Mouse (Mus musculus) left cerebral cortex, adult 11 months (tissue): ENCODE measurements around the gene Bach2.
A peak's percentile ranks its signal among the peaks of the same experiment; 100 is the strongest.

Experiments
- DNase-seq: peaks from one replicate; pipeline ENCODE4 v3.0.0; 2022; ENCODE audit warnings: low spot score

Bach2 gene

GRCm38 (mm10) chr4:32428738-32429137, 190.1 kb downstream of the Bach2 start:
- no peak for DNase-seq

DNA sequence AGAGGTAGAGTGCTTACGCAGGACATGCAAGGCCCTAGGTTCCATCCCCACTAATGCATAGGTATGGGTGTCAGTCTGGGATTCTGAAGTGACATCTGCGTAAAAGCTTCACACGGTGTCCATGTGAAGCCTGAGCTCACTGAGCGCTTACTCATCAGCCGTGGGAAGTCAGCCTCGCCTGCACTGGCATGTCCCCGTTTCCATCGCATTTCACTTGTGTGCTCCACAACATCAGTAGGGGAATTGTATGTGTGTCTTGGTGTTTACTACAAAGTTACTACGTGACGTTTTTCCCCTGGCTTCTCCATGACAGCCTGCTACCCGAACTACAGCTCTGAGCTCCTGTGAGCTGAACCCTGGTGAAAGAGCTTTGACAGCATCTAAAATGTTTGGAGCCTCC, 191.5 kb downstream of the Bach2 start:
- no peak for DNase-seq

DNA sequence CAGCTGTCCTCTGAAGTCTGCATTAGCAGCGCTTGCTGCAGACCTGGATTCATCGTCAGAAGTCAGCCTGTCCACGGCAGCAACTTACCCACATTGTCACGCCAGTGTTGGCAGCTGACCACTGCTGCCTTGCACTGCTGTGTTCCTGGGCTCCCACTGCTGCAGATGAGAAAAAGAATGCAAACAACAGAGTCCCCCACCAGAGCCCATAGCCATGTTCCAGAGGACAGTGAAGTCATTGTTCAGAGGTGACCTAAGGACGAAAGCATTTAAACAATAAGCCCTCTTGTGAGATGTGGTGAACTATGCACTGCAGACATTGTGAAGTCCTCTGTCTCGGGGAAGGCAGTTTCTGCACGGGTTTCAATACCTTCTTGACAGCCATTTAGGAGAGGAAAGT, 192.4 kb downstream of the Bach2 start:
- DNase-seq: peak; percentile 53

DNA sequence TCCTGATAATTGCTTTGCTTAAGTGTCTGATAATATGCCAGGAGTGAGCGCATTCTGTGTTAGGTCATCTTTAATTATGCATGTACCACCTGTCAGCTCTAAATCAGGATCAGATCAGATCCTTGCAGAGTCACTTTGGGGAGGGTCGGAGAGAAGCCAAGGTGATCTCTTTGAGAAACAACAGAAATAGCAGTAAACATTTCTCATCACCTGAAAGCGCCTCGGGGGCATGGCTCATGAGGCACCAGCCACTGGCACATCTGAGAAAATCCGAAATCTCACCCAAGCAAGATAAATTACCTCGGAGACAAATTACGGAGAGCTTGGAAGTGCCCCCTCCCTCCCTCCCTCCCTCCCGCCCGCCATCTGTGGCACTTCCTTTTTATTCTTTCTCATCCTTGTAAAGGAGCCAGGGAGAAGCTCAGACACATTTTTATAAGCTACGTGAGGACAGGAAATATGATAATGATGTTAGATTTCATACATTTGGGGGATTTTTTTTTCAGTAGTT, 193.7 kb downstream of the Bach2 start:
- no peak for DNase-seq

- no peak for DNase-seq
Observed at GRCm38 (mm10) chr4:32432945-32433344, 194.3 kb downstream of the Bach2 start.

DNA sequence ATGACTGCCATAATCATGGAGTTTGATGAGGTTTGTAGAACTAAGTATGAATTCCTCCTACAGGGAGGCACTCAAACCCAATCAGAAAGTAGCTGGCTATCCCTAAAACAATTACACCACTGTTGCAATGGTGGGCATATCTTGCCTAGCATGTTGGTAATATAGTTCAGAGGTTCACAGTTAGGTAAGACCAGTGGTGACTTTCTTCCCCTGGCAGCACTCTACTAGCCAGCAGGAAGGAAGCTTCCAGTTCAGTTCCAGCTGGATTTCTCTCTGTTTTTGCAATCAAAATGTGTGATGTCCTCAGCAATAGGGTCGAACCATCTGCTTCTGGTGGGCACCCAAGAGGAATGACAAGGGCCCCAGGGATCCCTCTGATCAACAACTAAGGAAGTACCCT, 196.0 kb downstream of the Bach2 start:
- no peak for DNase-seq

GRCm38 (mm10) chr4:32439974-32440739, 201.6 kb downstream of the Bach2 start:
- DNase-seq: no peak

DNA sequence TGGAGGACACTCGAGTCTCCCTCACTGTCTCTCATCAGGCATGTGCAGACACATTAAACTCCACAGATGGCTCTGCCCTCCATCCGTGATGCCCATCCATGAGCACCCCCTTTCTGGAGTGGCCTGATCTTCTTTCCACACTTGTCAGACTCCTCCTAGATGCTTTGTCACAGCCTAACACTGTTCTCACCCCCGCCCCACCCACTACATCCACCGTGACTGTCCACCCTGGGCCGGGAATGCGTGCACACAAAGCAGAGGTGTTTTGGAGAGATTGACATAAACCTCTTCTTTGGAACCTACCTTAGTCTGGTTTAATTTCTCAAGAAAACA, 202.1 kb downstream of the Bach2 start:
- no peak for DNase-seq

DNA sequence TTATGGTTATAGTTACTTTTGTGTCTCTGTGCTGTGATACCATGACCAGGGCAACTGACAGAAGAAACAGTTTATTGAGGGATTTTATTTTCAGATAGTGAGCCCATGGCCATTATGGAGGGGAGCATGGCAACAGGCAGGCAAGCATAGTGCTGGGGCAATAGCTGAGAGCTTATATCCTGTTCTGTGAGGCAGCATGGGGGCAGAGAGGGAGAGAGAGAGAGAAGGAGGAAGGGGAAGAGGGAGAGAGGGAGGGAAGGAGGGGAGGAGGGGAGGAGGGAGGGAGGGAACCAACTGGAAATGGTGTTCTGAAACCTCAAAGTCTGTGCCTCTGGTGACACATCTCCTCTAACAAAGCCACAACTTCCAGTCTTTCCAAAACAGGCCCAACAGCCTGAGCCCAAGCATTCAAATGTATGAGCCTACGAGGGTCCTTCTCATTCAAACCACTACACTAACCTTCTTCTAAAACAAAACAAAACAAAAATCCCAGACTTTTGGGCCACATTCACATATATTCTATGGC, 206.1 kb downstream of the Bach2 start:
- no peak for DNase-seq

DNA sequence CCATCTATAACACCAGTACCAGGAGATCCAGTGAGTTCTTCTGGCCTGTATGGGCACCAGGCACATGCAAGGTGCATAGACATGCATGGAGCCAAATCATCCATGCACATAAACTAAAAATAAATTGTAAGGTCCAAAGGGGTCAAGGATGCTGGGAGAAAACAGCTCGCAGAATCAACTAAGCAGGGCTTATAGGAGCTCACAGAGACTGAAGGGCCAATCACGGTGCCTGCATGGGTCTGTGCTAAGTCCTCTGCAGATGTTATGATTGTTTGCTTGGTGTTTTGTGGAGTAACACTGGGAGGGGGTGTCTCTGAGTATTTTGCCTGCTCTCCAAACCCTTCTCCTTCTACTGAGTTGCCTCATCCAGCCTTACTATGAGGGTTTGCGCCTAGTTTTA, 209.2 kb downstream of the Bach2 start:
- no peak for DNase-seq

DNA sequence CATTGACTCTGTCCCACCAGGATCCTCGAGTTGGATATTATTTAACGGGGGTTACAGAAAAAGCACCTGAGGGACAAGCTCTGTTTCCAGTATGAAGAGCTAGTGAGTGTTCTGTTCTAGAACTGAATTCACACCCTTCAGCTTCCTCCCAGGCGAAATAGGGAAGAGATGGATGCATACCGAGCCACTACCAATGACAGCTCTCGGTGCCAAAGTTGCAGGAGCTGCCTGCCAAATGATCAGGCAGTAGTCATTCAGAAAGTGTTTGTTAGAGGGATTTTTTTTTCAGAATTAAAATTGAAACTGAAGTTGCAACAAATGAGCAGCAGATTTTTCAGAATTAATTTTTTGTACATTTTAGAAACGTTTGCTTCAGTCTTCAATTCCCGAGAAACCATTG, 223.4 kb downstream of the Bach2 start:
- no peak for DNase-seq

DNA sequence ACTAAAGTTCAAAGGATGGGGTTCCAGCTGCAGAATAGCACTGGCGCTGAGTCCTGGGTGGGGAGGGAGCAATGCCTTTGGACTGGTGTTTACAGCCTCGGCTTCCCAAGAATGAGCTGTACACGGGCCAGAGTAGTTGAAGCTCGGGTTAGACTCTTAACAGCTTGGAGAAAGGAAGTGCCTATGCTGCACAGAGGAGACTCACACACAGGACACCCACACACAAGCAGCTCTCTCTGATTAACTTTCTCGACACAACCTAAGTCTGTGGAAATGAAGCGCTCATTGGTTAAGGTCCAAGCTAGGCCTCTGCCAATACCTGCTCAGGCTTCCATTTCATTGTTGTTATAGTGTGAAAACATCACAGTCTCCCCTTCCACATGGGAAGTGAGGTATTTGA, 224.5 kb downstream of the Bach2 start:
- no peak for DNase-seq

DNA sequence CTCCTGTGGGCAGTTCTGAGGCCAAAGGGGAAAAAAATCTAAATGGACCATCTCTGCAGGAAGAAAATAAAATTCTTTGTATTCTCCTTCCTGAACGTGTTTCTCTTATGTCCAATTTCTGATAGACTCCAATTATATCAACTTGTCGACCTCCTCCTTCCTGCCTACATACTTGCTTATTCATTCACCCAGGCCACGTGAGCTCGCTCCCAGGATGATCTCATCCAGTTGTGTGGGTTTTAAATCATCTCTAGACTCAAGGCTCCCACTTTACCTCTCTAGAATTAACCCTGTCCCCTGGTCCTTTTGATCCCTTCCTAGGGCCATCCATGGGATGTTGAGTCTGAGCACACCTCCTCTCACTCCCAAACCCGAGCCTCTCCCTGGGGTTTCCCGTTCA, 225.9 kb downstream of the Bach2 start:
- no peak for DNase-seq

DNA sequence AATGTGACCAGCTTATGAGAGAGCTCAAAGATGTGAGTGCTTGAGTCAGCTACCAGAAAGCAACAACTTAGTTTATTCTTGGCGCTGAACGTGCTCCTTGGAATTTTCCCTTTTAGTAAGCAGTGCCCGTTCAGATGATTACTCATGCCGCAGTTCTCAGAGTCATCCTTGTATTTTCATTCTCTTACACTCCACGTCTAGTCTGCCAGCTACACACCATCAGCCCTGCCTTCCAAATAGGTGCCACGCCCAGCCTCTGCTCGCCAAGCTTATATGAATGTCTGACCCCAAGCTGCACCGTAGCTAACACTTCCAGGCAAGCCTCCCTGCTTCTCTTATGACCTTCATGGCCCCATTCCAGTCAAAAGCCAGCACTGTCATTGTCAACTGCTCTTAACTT, 227.4 kb downstream of the Bach2 start:
- DNase-seq: no peak

- DNase-seq: no peak
Observed at GRCm38 (mm10) chr4:32477977-32478660, 239.5 kb downstream of the Bach2 start.

DNA sequence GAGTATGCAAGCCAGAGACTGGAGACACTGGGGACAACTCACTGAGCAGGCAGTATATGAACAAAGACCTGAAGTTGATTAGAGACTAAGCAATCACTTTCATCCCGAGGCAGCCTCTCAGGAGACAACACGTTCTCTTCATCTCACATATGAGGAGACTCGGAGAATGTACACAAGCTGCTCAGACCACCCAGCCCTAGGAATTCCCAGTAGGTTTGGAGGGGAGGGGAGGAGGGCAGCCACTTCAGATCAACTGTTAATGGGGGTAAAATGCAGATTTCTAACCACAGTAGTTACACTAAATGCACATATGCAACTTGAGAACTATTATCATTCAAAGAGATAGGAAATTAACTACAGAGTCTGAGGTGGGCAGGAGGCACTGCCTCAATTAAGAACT, 240.6 kb downstream of the Bach2 start:
- DNase-seq: no peak

DNA sequence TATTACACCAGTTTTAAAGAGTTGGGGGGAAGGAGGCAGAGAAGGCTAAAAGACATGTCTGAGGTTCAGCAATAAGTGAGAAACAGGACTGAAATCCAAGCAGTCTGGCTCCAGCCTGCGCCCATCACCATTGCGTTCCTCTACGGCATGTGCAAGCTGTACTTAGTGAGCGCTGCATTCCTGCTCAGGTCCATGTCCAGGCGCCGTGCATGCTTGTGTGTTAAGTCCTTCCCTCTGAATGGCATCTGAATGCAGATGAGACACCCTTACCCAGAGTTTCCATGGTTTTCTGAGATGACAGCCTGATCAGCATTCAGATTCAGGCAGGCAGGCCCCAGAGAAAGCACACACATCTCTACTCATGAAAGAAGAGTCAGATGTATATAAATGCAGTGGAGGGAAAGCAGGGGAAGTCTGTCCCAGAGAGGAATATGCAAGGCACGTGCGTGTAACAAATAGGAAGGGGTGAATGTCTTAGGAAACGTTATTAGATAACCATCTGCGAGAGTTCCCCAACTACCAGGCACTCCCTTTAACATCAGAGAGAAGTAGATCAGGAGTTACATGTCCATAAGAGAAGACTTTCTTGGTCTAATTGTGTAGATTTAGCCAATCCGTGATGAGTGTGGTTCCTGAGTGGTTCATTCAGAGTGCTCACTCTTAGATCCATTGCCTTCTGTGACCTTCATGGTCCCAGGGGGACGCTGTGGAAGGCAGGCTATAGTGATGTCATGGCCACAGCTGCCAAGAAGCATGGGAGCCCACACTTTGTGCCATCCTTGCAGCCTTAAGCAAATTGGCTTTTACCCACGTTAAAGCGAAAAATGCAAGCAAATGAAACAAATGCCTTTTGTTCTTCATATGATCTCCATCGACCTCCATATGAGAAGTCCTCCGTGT, 241.4 kb downstream of the Bach2 start:
- no peak for DNase-seq

GRCm38 (mm10) chr4:32481366-32482055, 242.9 kb downstream of the Bach2 start:
- DNase-seq: no peak

GRCm38 (mm10) chr4:32482138-32482537, 243.5 kb downstream of the Bach2 start:
- no peak for DNase-seq

DNA sequence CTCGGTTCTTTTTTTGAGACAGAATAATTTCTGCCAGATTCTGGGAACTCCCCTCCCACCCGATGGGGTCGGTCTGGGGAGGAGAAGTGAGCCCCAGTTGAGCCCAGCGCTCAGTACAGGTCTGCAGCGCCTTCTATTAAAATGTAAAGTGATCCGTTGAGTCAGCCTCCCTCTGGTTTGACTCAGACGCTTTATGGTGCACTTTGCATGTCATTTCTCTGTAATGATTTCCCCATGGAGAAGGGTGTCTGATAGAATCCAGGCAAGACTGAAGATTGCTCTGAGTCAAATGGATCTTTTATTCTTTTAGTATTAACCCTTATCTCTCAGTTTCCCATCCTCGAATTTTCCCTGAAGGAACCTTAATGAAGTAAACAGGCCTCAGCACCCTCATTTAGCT, 244.3 kb downstream of the Bach2 start:
- DNase-seq: no peak

DNA sequence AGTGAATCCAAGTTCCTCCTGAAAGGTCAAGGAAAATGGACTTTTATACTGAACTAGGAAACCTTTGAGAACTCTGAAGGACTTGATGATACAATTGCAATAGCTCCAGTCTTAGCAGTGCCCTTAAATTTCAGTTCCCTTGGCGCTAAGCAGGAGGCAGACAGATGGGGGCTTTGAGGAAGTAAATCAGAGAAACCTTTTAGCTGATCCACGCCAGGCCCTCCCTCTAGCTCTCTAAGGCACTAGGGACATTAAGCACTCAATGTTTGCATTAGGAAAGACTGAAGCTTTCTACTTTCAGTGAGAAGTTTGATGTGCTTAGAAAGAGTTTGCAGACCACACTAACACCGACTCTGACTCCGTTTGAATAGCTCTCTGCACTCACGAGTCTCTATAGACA, 247.2 kb downstream of the Bach2 start:
- DNase-seq: no peak
